Mouse (Mus musculus) layer of hippocampus, postnatal 10 days (tissue): ENCODE results near the gene Slc5a3. TPM values are rescaled to one million over a fixed set of nuclear protein-coding genes. Genes with fewer than 3 reads are reported as not detected.
"Not testable (repeated sequence)": the region's sequence is repeated elsewhere in the genome, so short reads cannot be mapped to it uniquely, and the experiment has no call there.

Experiments
- DNase-seq, 2 experiments: peaks; one replicate each; pipeline ENCODE4 v3.0.0; 2021; ENCODE audit warnings: low spot score in 2 of 2
- total RNA-seq, 2 experiments: library from RNA; stranded (reverse); gene quantifications; 2 replicates each; pipeline ENCODE4 v1.2.3; 2021

Slc5a3 gene
- total RNA-seq, 2 experiments from 2014 or later, result 15.3 to 17.8 TPM

GRCm38 (mm10) chr16:92061586-92061985, 3.5 kb downstream of the Slc5a3 start:
- no peak for DNase-seq

GRCm38 (mm10) chr16:92062832-92063231, 4.7 kb downstream of the Slc5a3 start:
- DNase-seq, result no peak

GRCm38 (mm10) chr16:92064801-92065200, 6.7 kb downstream of the Slc5a3 start:
- no peak for DNase-seq

GRCm38 (mm10) chr16:92070338-92070737, 12.2 kb downstream of the Slc5a3 start:
- DNase-seq, result no peak

- no peak for DNase-seq
Observed at GRCm38 (mm10) chr16:92076797-92077196, 18.7 kb downstream of the Slc5a3 start.

- no peak for DNase-seq
Observed at GRCm38 (mm10) chr16:92083771-92084453, 25.8 kb downstream of the Slc5a3 start.

GRCm38 (mm10) chr16:92089225-92089624, 31.1 kb downstream of the Slc5a3 start:
- no peak for DNase-seq

GRCm38 (mm10) chr16:92091876-92092275, 33.8 kb downstream of the Slc5a3 start:
- no peak for DNase-seq

- DNase-seq, result no peak
Observed at GRCm38 (mm10) chr16:92098351-92099051, 40.4 kb downstream of the Slc5a3 start.

- no peak for DNase-seq
Observed at GRCm38 (mm10) chr16:92099598-92099997, 41.5 kb downstream of the Slc5a3 start.

- no peak for DNase-seq
Observed at GRCm38 (mm10) chr16:92100111-92100510, 42.0 kb downstream of the Slc5a3 start.

- no peak for DNase-seq
Observed at GRCm38 (mm10) chr16:92102115-92102514, 44.0 kb downstream of the Slc5a3 start.

- DNase-seq, result not testable (repeated sequence)
Observed at GRCm38 (mm10) chr16:92102931-92103330, 44.8 kb downstream of the Slc5a3 start.

GRCm38 (mm10) chr16:92103572-92104331, 45.6 kb downstream of the Slc5a3 start:
- DNase-seq, result no peak

GRCm38 (mm10) chr16:92104332-92104590, 46.1 kb downstream of the Slc5a3 start:
- DNase-seq, result no peak

GRCm38 (mm10) chr16:92104951-92105350, 46.8 kb downstream of the Slc5a3 start:
- DNase-seq, result no peak

- DNase-seq, result no peak
Observed at GRCm38 (mm10) chr16:92105631-92106030, 47.5 kb downstream of the Slc5a3 start.

GRCm38 (mm10) chr16:92107346-92107745, 49.2 kb downstream of the Slc5a3 start:
- no peak for DNase-seq

- DNase-seq, result peak in 1 of 2 experiments; percentile 37
Observed at GRCm38 (mm10) chr16:92114706-92115241, 56.7 kb downstream of the Slc5a3 start.

- peak in 1 of 2 experiments; percentile 42 for DNase-seq
Observed at GRCm38 (mm10) chr16:92115611-92116421, 57.7 kb downstream of the Slc5a3 start.
